Mouse (Mus musculus) thymus, postnatal 14 days (tissue): Measurements from ENCODE around the gene Svopl.

Experiments used
- DNase-seq: peaks from one replicate; pipeline ENCODE4 v3.0.0; 2021

Svopl gene

DNA sequence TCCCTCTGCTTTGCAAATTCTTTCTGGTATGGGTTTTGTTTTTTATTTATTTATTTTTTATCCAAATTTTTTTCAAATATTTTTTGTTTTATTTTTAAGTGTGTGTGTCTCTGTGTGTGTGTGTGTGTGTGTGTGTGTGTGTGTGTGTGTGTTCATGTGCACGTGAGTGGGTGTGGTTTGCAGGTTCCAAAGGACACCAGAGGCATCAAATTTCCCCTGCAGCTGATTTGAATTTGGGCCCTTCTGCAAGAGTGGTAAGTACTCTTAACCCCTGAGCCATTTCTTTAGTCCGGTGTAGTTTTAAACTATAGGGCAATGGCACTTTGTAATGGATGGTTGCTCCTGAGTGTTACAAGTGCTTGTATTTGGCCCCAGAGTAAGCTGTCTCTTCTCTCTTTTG is 18.6 kb downstream of the Svopl start:
- no peak for DNase-seq

DNA sequence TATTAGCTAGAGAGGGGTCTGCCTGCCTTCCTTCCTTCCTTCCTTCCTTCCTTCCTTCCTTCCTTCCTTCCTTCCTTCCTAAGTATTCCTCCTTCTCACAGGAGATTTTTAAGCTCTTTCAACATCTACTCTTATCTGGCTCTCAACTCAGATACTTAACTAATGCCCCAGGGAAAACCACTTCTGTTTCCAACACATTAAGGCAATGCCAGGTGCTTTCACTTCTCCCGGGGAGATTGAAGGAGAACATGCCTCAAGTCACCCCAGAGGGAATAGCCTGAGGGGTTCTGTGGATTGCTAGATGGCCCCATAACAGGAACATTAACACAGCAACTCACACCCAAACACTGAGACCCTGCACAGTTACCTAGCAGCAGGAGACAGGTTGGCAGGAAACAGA is 19.0 kb downstream of the Svopl start:
- no peak for DNase-seq

DNA sequence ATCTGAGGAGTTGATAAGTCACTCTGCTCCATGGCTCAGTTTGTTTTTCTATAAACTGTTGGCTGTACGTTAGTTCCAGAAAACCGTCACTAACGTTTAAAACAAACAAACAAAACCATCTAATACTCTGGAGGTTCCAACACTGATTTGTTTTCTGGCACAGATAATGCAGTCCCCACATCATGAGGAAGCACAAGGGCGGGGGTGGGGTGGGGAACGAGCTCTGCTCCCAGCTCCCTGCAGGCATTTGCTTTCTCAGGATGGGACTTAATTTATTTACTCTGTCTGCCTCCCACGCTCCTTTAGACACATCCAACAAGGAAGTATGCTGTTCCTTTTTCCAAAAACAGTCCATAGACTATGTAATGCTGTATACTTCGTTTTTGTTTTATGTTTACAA is 23.5 kb downstream of the Svopl start:
- DNase-seq, result no peak

DNA sequence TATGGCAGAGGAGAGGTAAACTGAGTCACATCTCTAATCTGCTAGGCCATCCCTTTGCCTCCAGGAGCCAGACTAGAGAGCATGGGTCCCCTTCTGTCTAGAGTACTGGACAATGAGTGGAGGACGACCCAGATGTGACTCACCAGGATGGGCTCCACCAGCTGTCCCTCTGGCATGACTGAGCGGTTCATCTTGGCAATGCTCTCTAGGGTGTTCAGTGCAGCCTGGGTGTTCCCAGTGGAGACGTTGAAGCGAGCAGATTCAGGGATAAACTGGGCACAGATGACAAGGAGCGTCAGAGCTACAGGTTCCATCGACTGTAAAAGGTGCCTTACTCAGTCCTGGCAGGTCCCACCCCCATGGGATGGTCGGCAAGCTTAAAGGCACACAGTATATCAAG is 25.4 kb downstream of the Svopl start:
- DNase-seq, result no peak

DNA sequence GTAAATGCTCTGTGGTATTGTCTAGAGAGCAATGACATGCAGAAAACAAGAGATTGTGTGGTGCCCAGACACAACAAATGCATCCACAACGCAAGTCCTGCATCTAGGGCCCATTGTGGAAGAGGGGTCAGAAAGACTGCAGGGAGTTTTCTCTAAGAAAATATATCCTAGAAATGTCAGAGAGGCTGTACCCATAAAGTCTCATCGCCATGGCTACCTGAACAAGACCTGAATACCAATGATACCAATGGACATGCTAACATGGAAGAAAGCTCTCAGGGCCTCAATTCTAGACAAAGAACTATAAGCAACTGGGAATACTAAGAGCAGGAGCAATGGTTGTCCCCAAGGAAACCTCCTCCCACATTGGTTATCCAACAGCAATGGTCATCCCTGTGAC is 34.0 kb downstream of the Svopl start:
- no peak for DNase-seq

DNA sequence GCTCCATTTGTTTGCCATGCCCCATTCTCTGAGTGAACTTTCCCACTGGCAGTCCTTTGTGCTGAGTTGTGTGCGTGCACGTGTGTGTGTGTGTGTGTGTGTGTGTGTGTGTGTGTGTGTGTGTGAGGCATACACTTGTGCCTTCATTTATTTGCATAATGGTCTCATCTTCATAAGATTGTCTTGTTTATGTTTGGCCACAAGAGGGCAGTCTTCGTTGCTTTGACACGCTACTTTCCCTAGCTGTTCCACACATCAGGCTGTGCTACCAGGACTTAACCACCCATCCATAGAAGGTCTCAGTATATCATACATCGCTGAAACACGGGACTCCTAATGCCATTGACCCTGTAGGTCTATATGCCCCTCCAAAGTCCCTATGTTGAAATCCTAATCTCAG is 39.3 kb downstream of the Svopl start:
- DNase-seq, result peak; percentile 59

DNA sequence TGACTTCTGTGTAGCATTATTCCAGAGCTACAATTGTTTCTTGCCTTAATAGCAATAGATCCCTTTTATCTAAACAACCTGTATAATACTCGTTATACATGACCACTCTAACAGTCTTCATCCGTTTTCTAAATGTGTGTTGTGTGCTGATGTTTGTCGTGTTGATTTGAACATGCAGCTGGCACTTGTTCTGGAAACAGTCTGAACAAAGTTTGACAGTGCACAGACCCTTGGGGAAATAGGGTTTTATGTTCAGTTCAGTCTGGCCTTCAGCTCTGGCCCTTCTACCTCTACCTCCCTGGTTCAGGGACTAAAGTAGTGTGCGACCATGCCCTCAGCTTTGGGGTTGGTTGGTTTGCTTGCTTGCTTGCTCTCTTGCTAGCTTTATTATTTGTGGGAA is 79.4 kb downstream of the Svopl start:
- no peak for DNase-seq

DNA sequence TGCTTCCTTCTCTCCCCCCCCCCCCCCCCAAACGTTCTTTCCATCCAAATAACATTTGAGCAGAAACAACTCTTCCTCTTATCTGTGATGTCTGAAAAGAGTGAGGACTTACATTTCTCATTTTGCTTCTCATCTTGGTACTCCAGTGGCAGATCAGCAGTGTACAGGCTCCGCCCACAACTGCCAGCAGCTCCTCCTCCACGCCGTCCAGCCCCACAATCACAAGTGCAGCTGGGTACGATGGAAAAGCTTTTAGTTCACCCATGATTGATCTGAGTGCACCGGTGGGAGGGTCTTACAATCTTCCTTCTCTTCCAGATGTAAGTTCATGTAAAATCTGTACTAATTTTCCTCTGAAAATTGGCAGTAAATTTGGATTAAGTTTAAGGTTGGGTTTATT is 95.5 kb downstream of the Svopl start:
- DNase-seq, result no peak

DNA sequence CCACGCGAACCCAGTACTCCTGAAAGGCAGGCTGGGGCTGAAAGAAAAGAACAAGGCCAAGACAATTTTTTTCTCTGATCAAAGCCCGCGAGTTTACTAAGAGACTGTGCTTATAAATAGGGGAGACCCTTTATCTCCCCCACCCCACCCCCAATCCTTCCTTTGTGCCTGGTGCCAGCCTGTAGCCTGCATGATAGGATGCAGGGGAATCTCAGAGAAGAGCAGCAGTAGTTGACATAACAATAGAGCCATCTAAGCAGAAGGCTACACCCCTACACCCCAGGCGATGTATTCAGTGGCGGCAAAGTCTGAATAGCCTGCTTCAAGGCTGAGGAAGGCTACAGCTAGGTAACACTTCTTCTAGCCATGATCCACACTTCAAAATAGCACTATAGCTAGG is 110.3 kb downstream of the Svopl start:
- DNase-seq, result no peak
